Mouse (Mus musculus) E14TG2a.4 (cell line): ENCODE data around the gene Mgat4e.

ENCODE experiments used
- CTCF ChIP-seq: conservative IDR thresholded peaks from 2 replicates; pipeline ENCODE4 v1.5.1; 2014; ENCODE audit warnings: low read length
- NANOG ChIP-seq: IDR thresholded peaks from 2 replicates; pipeline ENCODE4 v1.6.1; 2014; ENCODE audit warnings: borderline replicate concordance, low read length, mixed read lengths
- POU5F1 ChIP-seq: IDR thresholded peaks from 2 replicates; pipeline ENCODE4 v1.6.1; 2014; ENCODE audit warnings: low read length, borderline replicate concordance

GRCm38 (mm10) chr1:134570631-134571030 is 21.1 kb upstream of the Mgat4e start:
- TF ChIP-seq CTCF (no peak), POU5F1 (no peak), NANOG (peak; percentile 88)
